Mouse (Mus musculus): ENCODE data around the gene Olfr633. TPM values are rescaled to one million over a fixed set of nuclear protein-coding genes. Genes with fewer than 3 reads are reported as not detected.

The Olfr633 gene
- polyA plus RNA-seq (2012; rRNA removed) = not detected in 2 replicates

GRCm38 (mm10) chr7:103944137-103944536 is at the start of gene Olfr633:
TSS of gene Olfr633 (plus strand) at chr7:103944437.

DNA sequence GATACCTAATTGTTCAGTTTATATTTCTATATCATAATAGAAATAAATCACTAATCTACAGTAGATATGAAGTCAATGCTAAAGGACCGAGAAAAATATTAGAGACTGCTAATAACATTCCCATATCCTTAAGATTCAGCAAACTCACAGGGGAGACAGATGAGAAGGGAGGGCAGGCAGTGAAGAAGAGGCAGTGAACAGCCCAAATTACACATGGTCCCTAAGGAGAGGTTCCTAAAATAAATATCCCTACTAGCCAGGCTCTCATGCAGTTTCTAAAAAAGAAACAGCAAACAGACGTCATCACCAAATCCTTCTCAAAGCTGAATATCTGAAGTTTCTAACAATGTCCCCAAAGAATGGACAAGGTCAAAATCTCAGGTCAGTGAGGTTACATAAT is 41.0 kb upstream of the Olfr633 start, which contains the start of gene Olfr65:
Olfr65 (plus strand) TSS at position 301 of the 400 bp plus-strand sequence.

DNA sequence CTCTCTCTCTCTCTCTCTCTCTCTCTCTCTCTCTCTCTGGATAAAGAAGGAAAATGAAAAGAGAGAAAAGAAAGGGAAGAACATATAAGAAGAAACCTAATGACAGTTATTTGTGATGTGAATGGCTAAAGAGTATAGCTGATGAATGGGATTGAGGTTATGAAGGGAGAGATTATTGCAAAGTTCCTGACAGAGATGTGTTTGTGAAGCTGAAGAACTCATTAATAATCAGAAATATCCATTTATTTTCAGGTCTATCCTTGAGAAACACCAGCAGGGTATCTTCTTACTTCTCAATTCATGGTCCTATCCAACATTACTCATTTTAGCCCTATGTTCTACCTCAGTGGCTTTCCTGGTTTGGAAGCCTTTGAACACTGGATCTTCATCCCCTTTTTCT is 15.7 kb upstream of the Olfr633 start, which contains the start of gene Olfr631:
Olfr631 (plus strand) TSS at position 301 of the 400 bp plus-strand sequence.

GRCm38 (mm10) chr7:103934264-103934663 is 10.0 kb upstream of the Olfr633 start, which contains the start of gene Olfr632:
TSS of gene Olfr632 (plus strand) at chr7:103934347.

DNA sequence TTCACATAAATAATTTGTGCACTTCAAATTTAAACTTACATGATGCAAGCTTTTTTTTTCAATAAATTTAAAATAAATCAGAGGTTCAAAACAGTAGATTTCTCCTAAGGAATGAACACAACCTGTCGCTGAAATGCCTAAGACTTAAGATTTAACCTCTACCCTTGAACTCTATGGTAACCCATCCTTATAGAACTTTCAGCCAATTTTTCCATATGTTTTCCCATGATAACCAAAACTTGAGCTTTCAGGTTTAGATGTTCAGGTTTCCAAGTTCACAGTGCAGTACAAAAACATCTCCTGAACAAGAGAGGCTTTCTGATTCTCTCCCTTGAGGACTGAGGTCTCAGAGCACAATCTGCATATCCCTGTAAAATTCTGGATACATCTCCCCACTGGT is 26.6 kb downstream of the Olfr633 start, which contains the start of gene Olfr635:
Olfr635 (plus strand) TSS at position 301 of the 400 bp plus-strand sequence.

DNA sequence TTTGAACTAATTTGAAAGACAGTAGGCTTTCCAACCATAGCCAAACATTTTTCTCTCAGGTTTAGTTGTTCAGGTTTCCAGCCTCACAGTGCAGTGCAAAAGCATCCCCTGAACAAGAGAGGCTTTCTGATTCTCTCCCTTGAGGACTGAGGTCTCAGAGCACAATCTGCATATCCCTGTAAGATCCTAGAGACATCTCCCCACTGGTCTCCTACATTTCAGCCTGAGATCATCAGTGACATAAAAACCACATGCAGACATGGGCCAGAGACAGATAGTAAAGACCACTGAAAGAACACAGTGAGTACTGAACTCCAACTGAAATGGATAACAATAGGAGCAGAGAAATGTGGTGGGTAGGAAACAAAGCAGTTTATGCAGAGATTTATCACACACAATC is 54.2 kb downstream of the Olfr633 start, which contains the start of gene Olfr638:
Olfr638 (plus strand) TSS at position 301 of the 400 bp plus-strand sequence.

Other genes with a start within 250 kb of the Olfr633 start
- gene Olfr243, start 229.8 kb upstream of the Olfr633 start, polyA plus RNA-seq (2012; rRNA removed) = not detected in 2 replicates
- not detected in 2 replicates for gene Olfr628, start 214.1 kb upstream of the Olfr633 start, polyA plus RNA-seq (2012; rRNA removed)
- not detected in 2 replicates for gene Olfr629, start 199.5 kb upstream of the Olfr633 start, polyA plus RNA-seq (2012; rRNA removed)
- not detected in 2 replicates for gene Olfr630, start 187.1 kb upstream of the Olfr633 start, polyA plus RNA-seq (2012; rRNA removed)
- not detected in 2 replicates for gene Olfr69, start 172.8 kb upstream of the Olfr633 start, polyA plus RNA-seq (2012; rRNA removed)
- gene Olfr68, start 164.7 kb upstream of the Olfr633 start, polyA plus RNA-seq (2012; rRNA removed) = not detected in 2 replicates
- not detected in 2 replicates for gene Olfr67, start 152.6 kb upstream of the Olfr633 start, polyA plus RNA-seq (2012; rRNA removed)
- gene Hbb-bt, start 130.4 kb upstream of the Olfr633 start, polyA plus RNA-seq (2012; rRNA removed) = 762 and 1,375 TPM in 2 replicates
- gene Hbb-bs, start 116.3 kb upstream of the Olfr633 start, polyA plus RNA-seq (2012; rRNA removed) = 2,826 and 5,558 TPM in 2 replicates
- not detected in 2 replicates for gene Hbb-bh2, start 103.9 kb upstream of the Olfr633 start, polyA plus RNA-seq (2012; rRNA removed)
- gene Hbb-bh1, start 101.3 kb upstream of the Olfr633 start, polyA plus RNA-seq (2012; rRNA removed) = 7.1 and 8.0 TPM in 2 replicates
- gene Hbb-y, start 91.2 kb upstream of the Olfr633 start, polyA plus RNA-seq (2012; rRNA removed) = 602 and 840 TPM in 2 replicates
- not detected in 2 replicates for gene Olfr66, start 58.2 kb upstream of the Olfr633 start, polyA plus RNA-seq (2012; rRNA removed)
- not detected in 2 replicates for gene Olfr64, start 50.0 kb upstream of the Olfr633 start, polyA plus RNA-seq (2012; rRNA removed)
- gene Olfr65, start 41.0 kb upstream of the Olfr633 start, polyA plus RNA-seq (2012; rRNA removed) = not detected in 2 replicates
- not detected in 2 replicates for gene Olfr631, start 15.6 kb upstream of the Olfr633 start, polyA plus RNA-seq (2012; rRNA removed)
- not detected in 2 replicates for gene Olfr632, start 10.1 kb upstream of the Olfr633 start, polyA plus RNA-seq (2012; rRNA removed)
- gene Olfr635, start 26.7 kb downstream of the Olfr633 start, polyA plus RNA-seq (2012; rRNA removed) = not detected in 2 replicates
- not detected in 2 replicates for gene Olfr638, start 54.3 kb downstream of the Olfr633 start, polyA plus RNA-seq (2012; rRNA removed)
- not detected in 2 replicates for gene Olfr639, start 72.9 kb downstream of the Olfr633 start, polyA plus RNA-seq (2012; rRNA removed)
- gene Olfr640, start 81.1 kb downstream of the Olfr633 start, polyA plus RNA-seq (2012; rRNA removed) = not detected in 2 replicates
- gene Olfr641, start 91.0 kb downstream of the Olfr633 start, polyA plus RNA-seq (2012; rRNA removed) = not detected in 2 replicates
- gene Olfr642, start 108.2 kb downstream of the Olfr633 start, polyA plus RNA-seq (2012; rRNA removed) = not detected in 2 replicates
- gene 4930516K23Rik, start 117.0 kb downstream of the Olfr633 start, polyA plus RNA-seq (2012; rRNA removed) = not detected in 2 replicates
- gene Olfr644, start 127.4 kb downstream of the Olfr633 start, polyA plus RNA-seq (2012; rRNA removed) = not detected in 2 replicates
- not detected in 2 replicates for gene Olfr645, start 141.0 kb downstream of the Olfr633 start, polyA plus RNA-seq (2012; rRNA removed)
- gene Olfr646, start 160.4 kb downstream of the Olfr633 start, polyA plus RNA-seq (2012; rRNA removed) = not detected in 2 replicates
- gene Ubqln5, start 185.4 kb downstream of the Olfr633 start, polyA plus RNA-seq (2012; rRNA removed) = not detected in 2 replicates
- not detected in 2 replicates for gene Olfr643, start 193.0 kb downstream of the Olfr633 start, polyA plus RNA-seq (2012; rRNA removed)
- not detected in 2 replicates for gene Ubqln3, start 198.8 kb downstream of the Olfr633 start, polyA plus RNA-seq (2012; rRNA removed)
- gene Ubqlnl, start 206.1 kb downstream of the Olfr633 start, polyA plus RNA-seq (2012; rRNA removed) = not detected in 2 replicates
- gene Olfm5, start 220.4 kb downstream of the Olfr633 start, polyA plus RNA-seq (2012; rRNA removed) = 0.15 TPM in 1 of 2 replicates, not detected in the other
- gene Olfr648, start 239.0 kb downstream of the Olfr633 start, polyA plus RNA-seq (2012; rRNA removed) = 0.10 TPM in 2 replicates

Data from central nervous system, embryonic 14 days (tissue).